Mouse (Mus musculus) A20 (cell line): Measurements from ENCODE around the gene Fhit.
"Not testable (repeated sequence)": the region's sequence is repeated elsewhere in the genome, so short reads cannot be mapped to it uniquely, and the experiment has no call there.

Source experiments
- DNase-seq: peaks from one replicate; pipeline ENCODE4 v3.0.0-alpha.2; 2011; ENCODE audit warnings: low read depth, low spot score

Gene Fhit

GRCm38 (mm10) chr14:10013003-10013816 lies 1148.6 kb downstream of the Fhit start:
- no peak for DNase-seq

- DNase-seq = no peak
Observed at GRCm38 (mm10) chr14:10006278-10006677, 1155.6 kb downstream of the Fhit start.

- DNase-seq = no peak
Observed at GRCm38 (mm10) chr14:10003847-10004246, 1158.0 kb downstream of the Fhit start.

GRCm38 (mm10) chr14:9990677-9991076 lies 1171.2 kb downstream of the Fhit start:
- DNase-seq = no peak

- no peak for DNase-seq
Observed at GRCm38 (mm10) chr14:9976934-9977510, 1184.8 kb downstream of the Fhit start.

- DNase-seq = no peak
Observed at GRCm38 (mm10) chr14:9974402-9974801, 1187.4 kb downstream of the Fhit start.

- no peak for DNase-seq
Observed at GRCm38 (mm10) chr14:9963853-9964252, 1198.0 kb downstream of the Fhit start.

- no peak for DNase-seq
Observed at GRCm38 (mm10) chr14:9960396-9960795, 1201.4 kb downstream of the Fhit start.

GRCm38 (mm10) chr14:9899494-9899893 lies 1262.3 kb downstream of the Fhit start:
- no peak for DNase-seq

GRCm38 (mm10) chr14:9896556-9896955 lies 1265.3 kb downstream of the Fhit start:
- DNase-seq = no peak

GRCm38 (mm10) chr14:9852041-9852440 lies 1309.8 kb downstream of the Fhit start:
- DNase-seq = no peak

- DNase-seq = no peak
Observed at GRCm38 (mm10) chr14:9832290-9832689, 1329.5 kb downstream of the Fhit start.

GRCm38 (mm10) chr14:9828699-9829240 lies 1333.1 kb downstream of the Fhit start:
- DNase-seq = not testable (repeated sequence)

GRCm38 (mm10) chr14:9815963-9816362 lies 1345.9 kb downstream of the Fhit start:
- no peak for DNase-seq

- DNase-seq = no peak
Observed at GRCm38 (mm10) chr14:9811847-9812321, 1350.0 kb downstream of the Fhit start.

- DNase-seq = no peak
Observed at GRCm38 (mm10) chr14:9811177-9811846, 1350.5 kb downstream of the Fhit start.

GRCm38 (mm10) chr14:9793403-9793802 lies 1368.4 kb downstream of the Fhit start:
- DNase-seq = no peak

- DNase-seq = no peak
Observed at GRCm38 (mm10) chr14:9788402-9788950, 1373.4 kb downstream of the Fhit start.

- no peak for DNase-seq
Observed at GRCm38 (mm10) chr14:9787389-9787788, 1374.4 kb downstream of the Fhit start.

- DNase-seq = no peak
Observed at GRCm38 (mm10) chr14:9785861-9786260, 1376.0 kb downstream of the Fhit start.

GRCm38 (mm10) chr14:9751341-9751740 lies 1410.5 kb downstream of the Fhit start:
- no peak for DNase-seq

GRCm38 (mm10) chr14:9748709-9749108 lies 1413.1 kb downstream of the Fhit start:
- DNase-seq = no peak
